Mouse (Mus musculus) cortical plate, adult 2 months (tissue): ENCODE measurements around the gene Csrp1.

ENCODE experiments used
- CTCF ChIP-seq: fragments of 200-500 bp; IDR thresholded peaks from 2 replicates; pipeline ENCODE4 v1.5.1; 2011; ENCODE audit warnings: mild to moderate bottlenecking, control low read depth, low read length; ENCODE audit not compliant: insufficient read depth; ENCODE audit errors: extremely low read depth
- POLR2A ChIP-seq: fragments of 200-500 bp; IDR thresholded peaks from 2 replicates; pipeline ENCODE4 v1.6.1; 2011; ENCODE audit warnings: mild to moderate bottlenecking, low read length, control low read depth; ENCODE audit not compliant: insufficient read depth; ENCODE audit errors: extremely low read depth

DNA sequence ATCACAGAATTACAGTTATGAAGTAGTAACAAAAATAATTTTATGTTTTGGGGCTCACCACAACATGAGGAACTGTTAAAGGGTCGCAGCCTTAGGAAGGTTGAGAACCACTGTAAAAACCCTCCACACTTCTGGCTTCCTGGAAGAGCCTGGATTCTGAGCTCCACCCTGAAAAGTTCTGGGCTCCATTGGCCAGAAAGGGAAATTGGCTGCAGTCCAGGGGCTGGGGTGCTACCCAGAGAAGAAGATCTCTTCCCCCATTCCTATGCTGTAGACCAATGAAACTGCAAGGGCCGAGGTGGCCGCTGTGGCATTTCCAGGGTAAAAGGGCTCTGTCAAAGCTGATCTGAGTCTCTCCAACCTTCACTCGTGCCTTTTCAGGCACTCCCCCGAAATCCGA, 21.8 kb upstream of the Csrp1 start:
- TF ChIP-seq CTCF (no peak), POLR2A (no peak)
